Mouse (Mus musculus) liver, embryonic 12.5 days (tissue): ENCODE measurements around the gene Tert. TPM values are rescaled to one million over a fixed set of nuclear protein-coding genes. Genes with fewer than 3 reads are reported as not detected.

ENCODE experiments used
- ATAC-seq: fragments of 200-750 bp; cut with Nextera tagmentation; 2 replicates; pipeline ENCODE4 v1.8.0; 2017; ENCODE audit warnings: moderate number of reproducible peaks, mild to moderate bottlenecking, moderate library complexity
- H3K27ac ChIP-seq: fragments of 300-500 bp; sonication (generic); 2 replicates; pipeline ENCODE4 v1.5.1; 2016; ENCODE audit warnings: mild to moderate bottlenecking
- H3K27me3 ChIP-seq: fragments of 300-500 bp; sonication (generic); replicated peaks from 2 replicates; pipeline ENCODE4 v1.6.1; 2016; ENCODE audit warnings: mild to moderate bottlenecking, moderate library complexity
- H3K36me3 ChIP-seq: fragments of 300-500 bp; sonication (generic); 2 replicates; pipeline ENCODE4 v1.6.1; 2016; ENCODE audit warnings: mild to moderate bottlenecking, moderate library complexity
- H3K4me1 ChIP-seq: fragments of 300-500 bp; sonication (generic); 2 replicates; pipeline ENCODE4 v1.6.1; 2016
- H3K4me2 ChIP-seq: fragments of 300-500 bp; sonication (generic); 2 replicates; pipeline ENCODE4 v1.6.1; 2016; ENCODE audit warnings: mild to moderate bottlenecking, moderate library complexity
- H3K4me3 ChIP-seq: fragments of 300-500 bp; sonication (generic); 2 replicates; pipeline ENCODE4 v1.5.1; 2016; ENCODE audit warnings: mild to moderate bottlenecking, moderate library complexity
- H3K9ac ChIP-seq: fragments of 300-500 bp; sonication (generic); 2 replicates; pipeline ENCODE4 v1.6.1; 2016; ENCODE audit warnings: mild to moderate bottlenecking, moderate library complexity
- H3K9me3 ChIP-seq: fragments of 300-500 bp; sonication (generic); replicated peaks from 2 replicates; pipeline ENCODE4 v1.6.1; 2016; ENCODE audit warnings: mild to moderate bottlenecking, moderate library complexity
- WGBS: fragments of 180-500 bp; shearing (Covaris S2); methylation state at CpG from one replicate; pipeline ENCODE4 v1.1.7; 2016; ENCODE audit not compliant: insufficient replicate concordance; 5-methylcytosine and 5-hydroxymethylcytosine counted together
- polyA plus RNA-seq: library from polyadenylated mRNA; unstranded; fragments of >200 nt; fragmentation: Nextera tagmentation; extraction: Ambion mirVana; gene quantifications from 2 replicates; pipeline ENCODE4 v1.2.1, GENCODE M21; 2016

Gene Tert
- 1.3 and 1.4 TPM in 2 replicates for polyA plus RNA-seq

- Histone ChIP-seq H3K27ac (no peak within 1 kb of the TSS), H3K4me3 (peak within 1 kb of the TSS; percentile 55), H3K27me3 (peaks cover 15% of the 10 kb centered on the region), H3K4me2 (peak within 1 kb of the TSS; percentile 74), H3K36me3 (peaks cover 2% of the 10 kb centered on the region; the same call in 1 of the 2 replicates), H3K4me1 (peaks cover 28% of the 10 kb centered on the region), H3K9ac (peak within 1 kb of the TSS; percentile 49), H3K9me3 (no peaks in the 10 kb centered on the region)
- peak; percentile 60 for ATAC-seq
- WGBS = 14% methylated on average over 47 of the region's 47 CpGs
Measured at GRCm38 (mm10) chr13:73626745-73627549, at the start of gene Tert. TSS of gene Tert (plus strand) at chr13:73626911.

GRCm38 (mm10) chr13:73577277-73577676 is 49.4 kb upstream of the Tert start:
- Histone ChIP-seq H3K4me1 (no peaks in the 10 kb centered on the region), H3K4me2 (no peak overlapping the region), H3K9me3 (no peaks in the 10 kb centered on the region), H3K9ac (no peak overlapping the region), H3K27me3 (peaks cover 13% of the 10 kb centered on the region; the same call in 1 of the 2 replicates), H3K36me3 (no peaks in the 10 kb centered on the region), H3K4me3 (no peak overlapping the region), H3K27ac (no peak overlapping the region)
- 74% methylated on average over 2 of the region's 2 CpGs for WGBS
- ATAC-seq = no peak

DNA sequence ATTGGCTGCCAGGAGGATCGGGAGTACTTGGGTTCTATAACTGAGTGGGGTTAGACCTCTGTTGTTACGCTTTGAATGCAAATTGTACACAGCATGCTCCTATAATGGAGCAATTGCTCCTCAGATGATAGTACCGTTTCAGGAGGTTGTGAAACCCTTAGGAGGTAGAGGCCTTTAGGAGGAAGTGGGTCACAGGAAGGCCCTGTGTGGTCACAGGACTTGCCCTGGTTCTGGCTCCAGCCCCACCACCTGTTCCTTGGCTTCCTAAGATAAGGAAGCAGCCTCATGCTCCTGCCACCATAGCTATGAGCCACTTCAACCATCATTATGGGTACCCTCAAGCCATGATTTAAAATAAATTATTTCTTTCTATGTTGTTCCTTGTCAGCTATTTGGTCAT is 35.2 kb upstream of the Tert start:
- Histone ChIP-seq H3K9ac (no peak overlapping the region), H3K27me3 (peaks cover 27% of the 10 kb centered on the region), H3K4me1 (no peaks in the 10 kb centered on the region), H3K36me3 (no peaks in the 10 kb centered on the region), H3K4me3 (no peak overlapping the region), H3K4me2 (no peak overlapping the region), H3K27ac (no peak overlapping the region), H3K9me3 (no peaks in the 10 kb centered on the region)
- ATAC-seq = no peak
- WGBS = 51% methylated on average over 3 of the region's 3 CpGs

DNA sequence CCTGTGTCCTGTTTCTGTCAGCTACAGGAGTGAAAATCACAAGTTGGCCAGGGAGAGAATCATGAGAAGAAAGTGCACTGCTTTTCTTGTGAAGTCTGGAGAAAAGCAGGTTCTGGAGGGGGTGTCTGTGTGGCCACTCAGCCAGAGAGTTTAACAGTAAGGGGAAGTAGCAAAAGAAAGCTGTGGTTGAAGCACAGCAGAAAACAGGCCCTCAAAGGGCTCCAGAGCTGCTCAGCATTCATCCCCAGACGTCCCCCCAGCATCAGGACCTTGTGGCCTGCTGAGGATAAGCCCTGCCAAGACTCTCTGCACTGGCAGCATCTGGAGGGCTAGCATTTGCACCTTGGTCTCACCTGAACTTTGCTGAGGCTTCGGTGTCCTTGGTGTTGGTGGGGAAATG is 34.2 kb upstream of the Tert start:
- 34% methylated on average over 2 of the region's 2 CpGs for WGBS
- H3K27ac ChIP-seq = no peak overlapping the region
- no peak for ATAC-seq

DNA sequence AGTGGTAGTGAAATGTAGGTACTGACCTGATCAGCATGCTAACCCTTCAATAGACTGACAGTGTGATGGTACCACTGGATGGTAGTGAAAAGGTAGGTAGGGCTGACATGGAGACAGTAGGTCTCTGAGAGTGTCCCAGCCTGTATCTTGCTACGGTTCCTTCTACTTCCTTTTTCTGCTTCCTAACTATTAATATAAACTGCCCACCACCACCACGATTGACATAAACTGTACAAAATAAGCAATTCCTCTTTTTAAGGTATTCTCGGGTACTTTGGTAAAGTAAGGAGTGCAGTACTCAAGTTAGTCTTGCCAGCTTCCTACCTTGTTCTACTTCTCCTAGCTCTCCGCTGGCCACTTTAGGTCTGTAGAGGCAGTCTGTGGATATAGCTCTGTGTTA is 30.4 kb upstream of the Tert start:
- Histone ChIP-seq H3K4me1 (no peaks in the 10 kb centered on the region), H3K9ac (no peak overlapping the region), H3K4me3 (no peak overlapping the region), H3K27me3 (peaks cover 27% of the 10 kb centered on the region), H3K4me2 (no peak overlapping the region), H3K9me3 (no peaks in the 10 kb centered on the region), H3K36me3 (no peaks in the 10 kb centered on the region), H3K27ac (no peak overlapping the region)
- no peak for ATAC-seq
- 37% methylated on average over 4 of the region's 4 CpGs for WGBS

More for the DNA sequence above, 34.2 kb upstream of the Tert start:
- no peak overlapping the region for H3K4me2 ChIP-seq
- H3K4me1 ChIP-seq = no peaks in the 10 kb centered on the region
- no peaks in the 10 kb centered on the region for H3K9me3 ChIP-seq
- H3K36me3 ChIP-seq = no peaks in the 10 kb centered on the region
- no peak overlapping the region for H3K9ac ChIP-seq
- H3K27me3 ChIP-seq = peaks cover 27% of the 10 kb centered on the region
- H3K4me3 ChIP-seq = no peak overlapping the region

- H3K9me3 ChIP-seq = no peaks in the 10 kb centered on the region
- ATAC-seq = no peak
- H3K27me3 ChIP-seq = peaks cover 8% of the 10 kb centered on the region
- H3K36me3 ChIP-seq = no peaks in the 10 kb centered on the region; the same call in 1 of the 2 replicates
- H3K27ac ChIP-seq = no peak overlapping the region
- peaks cover 20% of the 10 kb centered on the region for H3K4me1 ChIP-seq
- 21% methylated on average over 4 of the region's 4 CpGs for WGBS
- H3K4me2 ChIP-seq = no peak overlapping the region
- no peak overlapping the region for H3K9ac ChIP-seq
- H3K4me3 ChIP-seq = no peak overlapping the region
Measured at GRCm38 (mm10) chr13:73600217-73600616, 26.5 kb upstream of the Tert start.

- peaks cover 26% of the 10 kb centered on the region for H3K4me1 ChIP-seq
- peaks cover 28% of the 10 kb centered on the region for H3K36me3 ChIP-seq
- H3K27ac ChIP-seq = peak overlapping the region; percentile 78; the same call in 1 of the 2 replicates
- peak overlapping the region; percentile 80 for H3K4me3 ChIP-seq
- H3K27me3 ChIP-seq = peaks cover 8% of the 10 kb centered on the region; the same call in 1 of the 2 replicates
- 56% methylated on average over 4 of the region's 4 CpGs for WGBS
- no peaks in the 10 kb centered on the region for H3K9me3 ChIP-seq
- ATAC-seq = no peak
- peak overlapping the region; percentile 85 for H3K9ac ChIP-seq
- H3K4me2 ChIP-seq = peak overlapping the region; percentile 91
Measured at GRCm38 (mm10) chr13:73603046-73603445, 23.7 kb upstream of the Tert start.

DNA sequence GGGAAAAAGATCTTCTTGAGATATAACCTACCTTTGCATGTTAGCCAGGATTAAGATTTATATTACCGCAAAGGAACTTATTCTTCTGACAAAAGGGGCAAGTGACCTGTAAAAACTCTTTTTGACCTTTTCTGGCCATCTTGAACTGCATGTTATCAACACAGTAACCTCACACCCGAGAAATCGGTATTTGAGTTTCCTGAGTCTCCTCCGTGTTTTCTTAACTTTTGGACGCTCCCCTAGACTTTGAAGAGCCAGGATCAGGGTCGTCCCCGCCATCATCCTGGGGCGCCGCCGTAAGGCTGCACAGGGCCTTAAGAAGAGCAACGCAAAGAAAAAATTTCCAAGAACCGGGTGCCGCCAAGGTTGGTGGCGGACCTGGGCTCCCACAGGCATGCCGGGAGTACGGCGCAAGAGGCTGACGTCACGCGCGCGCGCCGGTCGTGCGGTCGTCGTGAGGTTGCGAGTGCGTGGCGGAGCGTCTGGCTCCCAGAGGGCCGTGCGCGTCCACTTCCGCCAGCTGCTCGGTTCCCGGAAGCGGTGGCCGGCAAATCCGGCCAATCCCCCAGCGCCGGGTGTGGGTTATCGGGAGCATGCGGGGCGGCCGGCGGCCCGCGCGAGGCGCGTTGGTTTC is 23.1 kb upstream of the Tert start, which contains the start of gene Clptm1l:
Gene Clptm1l, plus strand, starts transcription at position 485 of the 634 bp plus-strand sequence.
- H3K27me3 ChIP-seq = peaks cover 5% of the 10 kb centered on the region; the same call in 1 of the 2 replicates
- H3K9me3 ChIP-seq = no peaks in the 10 kb centered on the region
- ATAC-seq = peak; percentile 96
- peaks cover 34% of the 10 kb centered on the region for H3K36me3 ChIP-seq
- H3K27ac ChIP-seq = peak within 1 kb of the TSS; percentile 78
- peak within 1 kb of the TSS; percentile 80 for H3K4me3 ChIP-seq
- peak within 1 kb of the TSS; percentile 85 for H3K9ac ChIP-seq
- WGBS = under 1% methylated on average over 53 of the region's 53 CpGs
- H3K4me2 ChIP-seq = peak within 1 kb of the TSS; percentile 91
- peaks cover 26% of the 10 kb centered on the region for H3K4me1 ChIP-seq

GRCm38 (mm10) chr13:73604156-73604957 is 22.4 kb upstream of the Tert start:
- Histone ChIP-seq H3K9ac (peak overlapping the region; percentile 85), H3K27me3 (no peaks in the 10 kb centered on the region), H3K4me1 (peaks cover 26% of the 10 kb centered on the region), H3K27ac (peak overlapping the region; percentile 78), H3K9me3 (no peaks in the 10 kb centered on the region), H3K4me2 (peak overlapping the region; percentile 91), H3K4me3 (peak overlapping the region; percentile 80), H3K36me3 (peaks cover 41% of the 10 kb centered on the region)
- peak; percentile 75 for ATAC-seq
- 2% methylated on average over 39 of the region's 39 CpGs for WGBS

DNA sequence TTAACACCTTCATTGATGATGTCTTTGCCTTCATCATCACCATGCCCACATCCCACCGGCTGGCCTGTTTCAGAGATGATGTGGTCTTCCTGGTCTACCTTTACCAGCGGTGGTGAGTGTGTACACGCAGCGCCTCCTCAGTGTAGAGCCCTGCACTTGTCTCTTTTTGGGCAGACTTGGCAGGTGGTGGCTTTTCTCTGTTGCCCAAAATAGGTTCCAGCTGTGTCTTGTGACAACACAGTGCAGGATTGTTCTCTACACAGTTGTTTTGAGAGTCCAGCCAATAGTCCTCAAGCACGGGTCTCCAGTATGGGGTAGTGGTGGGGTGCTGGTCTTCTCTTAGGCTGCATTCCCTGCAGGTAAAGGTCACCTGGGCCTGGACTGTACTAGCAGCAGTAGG is 8.3 kb upstream of the Tert start:
- Histone ChIP-seq H3K4me1 (no peaks in the 10 kb centered on the region), H3K9ac (no peak overlapping the region), H3K27me3 (no peaks in the 10 kb centered on the region), H3K27ac (no peak overlapping the region), H3K4me3 (no peak overlapping the region), H3K9me3 (no peaks in the 10 kb centered on the region), H3K4me2 (no peak overlapping the region), H3K36me3 (peaks cover 85% of the 10 kb centered on the region)
- ATAC-seq = no peak
- WGBS = 75% methylated on average over 5 of the region's 5 CpGs

- H3K4me3 ChIP-seq = no peak overlapping the region
- no peaks in the 10 kb centered on the region for H3K4me1 ChIP-seq
- no peak overlapping the region for H3K4me2 ChIP-seq
- no peak overlapping the region for H3K9ac ChIP-seq
- peaks cover 62% of the 10 kb centered on the region for H3K36me3 ChIP-seq
- no peak overlapping the region for H3K27ac ChIP-seq
- WGBS = 59% methylated on average over 6 of the region's 6 CpGs
- H3K9me3 ChIP-seq = no peaks in the 10 kb centered on the region
- no peaks in the 10 kb centered on the region for H3K27me3 ChIP-seq
- ATAC-seq = no peak
Measured at GRCm38 (mm10) chr13:73620637-73621036, 6.1 kb upstream of the Tert start.
